Mouse (Mus musculus): ENCODE measurements at regions not wholly inside any gene's neighbourhood (a gene's known extent, or its start where the extent isn't known, plus 50 kb on each side); places are given as distances from the start of the nearest gene placed in this dataset.

- Histone ChIP-seq H3K9ac (no peak overlapping the region), H3K9me3 (no peaks in the 10 kb centered on the region), H3K27ac (no peak overlapping the region), H3K27me3 (replicated peaks) (0 out of 2 replicates have a peak, but pooled peaks cover 3% of the 10 kb centered on the region), H3K4me3 (no peak overlapping the region), H3K4me2 (replicated peaks) (no peak overlapping the region), H3K4me1 (no peaks in the 10 kb centered on the region), H3K36me3 (no peaks in the 10 kb centered on the region)
- WGBS: 89% methylated on average over 10 of the region's 10 CpGs
- ATAC-seq (ENCODE audit: low FRiP score, low read depth): no peak
These were observed 96.9 kb downstream of the Tmem130 start for GRCm38 (mm10) chr5:144664571-144665295.

- 0 out of 2 replicates have a peak, but pooled peaks cover 3% of the 10 kb centered on the region for H3K27me3 ChIP-seq (replicated peaks)
- ATAC-seq (ENCODE audit: low FRiP score, low read depth): no peak
These were observed 93.6 kb downstream of the Tmem130 start for GRCm38 (mm10) chr5:144668060-144668459.

GRCm38 (mm10) chr5:144678815-144679750, 82.5 kb downstream of the Tmem130 start:
- WGBS: 88% methylated on average over 13 of the region's 13 CpGs
- H3K9me3 ChIP-seq: no peaks in the 10 kb centered on the region
- ATAC-seq (ENCODE audit: low FRiP score, low read depth): no peak
- no peak overlapping the region for H3K4me3 ChIP-seq
- H3K27me3 ChIP-seq (replicated peaks): no peaks in the 10 kb centered on the region
- H3K4me1 ChIP-seq: no peaks in the 10 kb centered on the region
- no peaks in the 10 kb centered on the region for H3K36me3 ChIP-seq
- no peak overlapping the region for H3K27ac ChIP-seq
- no peak overlapping the region for H3K9ac ChIP-seq
- no peak overlapping the region for H3K4me2 ChIP-seq (replicated peaks)

More at GRCm38 (mm10) chr5:144668060-144668459, 93.6 kb downstream of the Tmem130 start:
- Histone ChIP-seq H3K36me3 (no peaks in the 10 kb centered on the region), H3K4me3 (no peak overlapping the region), H3K9me3 (no peaks in the 10 kb centered on the region), H3K4me1 (no peaks in the 10 kb centered on the region), H3K27ac (no peak overlapping the region), H3K9ac (no peak overlapping the region), H3K4me2 (replicated peaks) (no peak overlapping the region)
- WGBS: 88% methylated on average over 3 of the region's 3 CpGs

- Histone ChIP-seq H3K9ac (no peak overlapping the region), H3K4me2 (replicated peaks) (no peak overlapping the region), H3K36me3 (no peaks in the 10 kb centered on the region), H3K4me1 (no peaks in the 10 kb centered on the region), H3K27me3 (replicated peaks) (no peaks in the 10 kb centered on the region), H3K9me3 (no peaks in the 10 kb centered on the region), H3K27ac (no peak overlapping the region), H3K4me3 (no peak overlapping the region)
- no peak for ATAC-seq (ENCODE audit: low FRiP score, low read depth)
- 88% methylated on average over 1 of the region's 1 CpGs for WGBS
These were observed 77.4 kb downstream of the Tmem130 start for GRCm38 (mm10) chr5:144684184-144684583.

All from neural tube, embryonic 12.5 days (tissue).